Mouse (Mus musculus): Measurements from ENCODE around the gene Hgfac. TPM values are rescaled to one million over a fixed set of nuclear protein-coding genes. Genes with fewer than 3 reads are reported as not detected.

The Hgfac gene
- 104 and 155 TPM in 2 replicates for polyA plus RNA-seq (2012; rRNA removed)

DNA sequence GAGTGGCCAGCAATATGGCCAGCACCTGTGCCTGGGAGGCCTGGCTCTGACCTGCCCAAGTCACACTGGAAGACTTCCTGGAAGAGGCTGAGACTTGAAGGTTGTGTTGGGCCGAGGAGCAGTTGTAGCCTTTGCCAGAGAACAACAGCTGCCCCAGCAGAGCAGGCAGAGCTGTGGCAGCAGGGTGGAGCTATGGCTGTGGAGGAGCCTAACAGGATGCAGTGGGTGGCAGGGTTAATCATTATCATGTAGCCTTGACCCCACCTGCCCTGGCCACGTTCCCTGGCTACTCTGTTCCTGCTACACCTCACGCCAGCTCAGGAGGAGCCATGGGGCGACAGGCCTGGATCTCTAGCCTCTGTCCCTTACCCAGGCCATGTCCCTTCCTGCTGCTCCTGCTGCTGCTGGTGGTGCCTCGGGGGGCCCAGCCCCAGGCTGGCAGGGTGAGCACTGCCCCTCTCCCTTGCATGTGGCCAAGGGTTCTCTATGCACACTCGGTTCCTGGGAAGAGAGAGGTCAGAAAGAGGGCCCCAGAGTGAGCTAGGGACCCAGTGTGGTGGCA is at the start of gene Hgfac:
TSS of gene Hgfac (plus strand) at position 242 of the 562 bp plus-strand sequence.
- no peak for DNase-seq (ENCODE audit: low read depth)

DNA sequence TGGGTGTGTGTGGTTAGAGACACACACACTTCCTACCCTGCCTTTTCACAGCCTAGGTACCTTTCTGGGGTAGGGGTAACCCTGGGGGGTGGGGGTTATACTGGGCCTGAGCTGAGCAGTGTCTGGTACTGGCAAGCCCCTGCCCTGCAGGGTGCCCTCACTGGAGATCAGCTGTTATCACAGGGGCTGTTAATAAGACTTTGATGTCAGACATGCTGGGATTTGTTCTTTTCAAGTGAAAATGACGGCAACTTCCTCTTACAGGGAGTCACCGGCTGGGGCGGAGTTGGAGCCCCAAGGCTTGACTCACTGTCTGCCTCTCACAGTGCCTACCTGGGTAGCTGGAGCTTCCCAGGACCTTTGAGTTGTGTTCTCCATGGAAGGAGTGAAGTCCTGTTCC is 42.6 kb upstream of the Hgfac start:
- DNase-seq (ENCODE audit: low read depth), result no peak

DNA sequence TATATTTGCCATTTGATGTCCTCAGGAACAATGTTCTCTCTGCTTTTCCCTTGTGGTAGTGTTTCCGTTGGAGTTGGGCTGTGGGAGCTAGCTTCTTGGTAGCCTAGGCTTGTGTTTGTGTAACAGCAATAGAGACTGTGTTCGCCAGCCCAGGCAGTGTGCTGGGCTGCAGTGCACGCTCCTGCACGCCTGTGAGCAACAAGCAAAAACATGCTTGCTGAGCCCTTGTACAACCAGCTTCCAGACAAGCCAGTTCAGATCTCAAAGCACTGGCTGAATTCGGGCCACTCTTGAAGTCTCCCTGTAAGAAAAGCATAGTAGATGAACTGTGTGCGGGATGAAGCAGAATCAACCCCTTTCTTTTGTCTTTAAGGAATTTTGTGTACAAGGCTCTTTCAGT is 42.0 kb upstream of the Hgfac start:
- DNase-seq (ENCODE audit: low read depth), result no peak

DNA sequence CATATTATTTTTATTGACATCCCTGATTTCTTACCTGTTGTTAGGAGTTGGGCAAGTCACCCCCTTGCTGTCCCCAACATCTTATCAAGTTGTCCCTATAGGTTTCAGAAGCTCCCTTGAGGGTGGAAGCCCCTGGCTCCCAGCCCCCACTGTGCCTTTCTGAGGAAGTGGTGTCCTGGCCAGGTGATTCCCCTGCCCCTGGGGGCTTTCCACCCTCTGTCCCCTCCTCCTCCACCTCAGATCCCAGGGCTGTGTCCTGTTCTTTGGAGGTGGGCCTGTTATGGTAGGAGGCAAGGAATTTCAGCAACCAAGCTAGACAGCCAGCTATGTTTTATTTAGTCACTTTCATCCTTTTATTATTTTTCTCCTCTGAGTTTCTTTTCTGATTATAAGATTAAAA is 41.0 kb upstream of the Hgfac start:
- no peak for DNase-seq (ENCODE audit: low read depth)

DNA sequence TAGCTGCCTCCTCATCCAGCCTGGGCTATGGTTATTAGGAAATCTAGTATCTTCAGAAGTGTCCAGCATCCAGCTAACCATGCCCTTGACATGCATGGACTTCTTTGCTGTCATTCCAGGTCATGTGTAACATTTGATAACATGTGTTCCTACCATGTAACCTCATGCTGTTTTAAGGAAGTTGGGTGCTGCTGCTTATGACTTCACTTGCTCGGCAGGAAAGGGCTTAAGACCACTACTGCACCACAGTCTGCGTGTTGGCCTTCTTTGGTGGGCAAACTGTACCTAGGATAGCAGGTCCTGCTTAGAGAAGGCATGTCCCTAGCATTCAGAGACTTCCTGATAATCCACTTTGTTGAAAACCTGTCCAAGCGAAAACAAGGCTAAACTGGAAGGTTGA is 40.2 kb upstream of the Hgfac start:
- DNase-seq (ENCODE audit: low read depth), result no peak

- no peak for DNase-seq (ENCODE audit: low read depth)
These were observed 37.6 kb upstream of the Hgfac start for GRCm38 (mm10) chr5:35003611-35004162.

- peak; percentile 86 for DNase-seq (ENCODE audit: low read depth)
These were observed 36.5 kb upstream of the Hgfac start for GRCm38 (mm10) chr5:35004769-35005168.

DNA sequence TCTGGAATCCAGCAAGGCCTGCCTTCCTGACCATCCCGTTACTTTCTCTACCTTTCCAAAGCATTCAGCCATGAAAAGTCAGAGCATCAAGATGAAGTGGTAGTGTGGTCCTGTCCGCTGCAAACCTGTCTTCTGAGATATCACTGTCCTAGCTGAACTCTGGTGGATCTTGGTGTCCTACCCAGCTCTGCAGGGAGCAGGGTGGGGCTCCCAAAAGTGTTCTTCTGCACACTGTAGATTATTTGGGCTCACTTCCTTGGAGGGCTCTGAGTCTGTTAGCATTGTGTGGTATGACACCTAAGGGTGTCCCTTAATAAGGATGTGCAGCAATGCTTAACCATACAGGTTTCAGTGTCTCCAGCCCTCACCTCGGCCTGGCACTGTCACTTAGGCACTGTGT is 35.6 kb upstream of the Hgfac start:
- DNase-seq (ENCODE audit: low read depth), result no peak

GRCm38 (mm10) chr5:35006599-35006998 is 34.7 kb upstream of the Hgfac start:
- DNase-seq (ENCODE audit: low read depth), result no peak

DNA sequence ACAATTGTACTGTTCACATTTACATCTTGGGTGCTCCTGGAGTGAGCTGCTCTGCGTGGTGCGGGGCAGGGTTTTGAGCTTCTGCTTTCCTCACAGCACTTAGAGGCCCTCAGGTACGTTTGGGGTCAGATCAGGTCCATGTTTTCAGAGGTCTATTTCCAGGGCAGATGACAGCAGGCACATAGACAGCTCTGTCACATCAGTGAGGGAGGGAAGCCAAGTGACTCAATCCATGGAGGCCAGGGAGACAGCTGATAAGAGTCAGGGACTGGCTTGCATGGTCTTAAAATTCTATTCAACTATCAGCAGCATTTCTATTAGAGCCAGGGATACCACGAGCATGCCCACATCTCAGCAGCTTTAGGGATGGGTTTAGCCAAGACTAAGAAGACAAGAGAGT is 32.1 kb upstream of the Hgfac start:
- DNase-seq (ENCODE audit: low read depth), result no peak

GRCm38 (mm10) chr5:35010656-35011055 is 30.7 kb upstream of the Hgfac start:
- no peak for DNase-seq (ENCODE audit: low read depth)

DNA sequence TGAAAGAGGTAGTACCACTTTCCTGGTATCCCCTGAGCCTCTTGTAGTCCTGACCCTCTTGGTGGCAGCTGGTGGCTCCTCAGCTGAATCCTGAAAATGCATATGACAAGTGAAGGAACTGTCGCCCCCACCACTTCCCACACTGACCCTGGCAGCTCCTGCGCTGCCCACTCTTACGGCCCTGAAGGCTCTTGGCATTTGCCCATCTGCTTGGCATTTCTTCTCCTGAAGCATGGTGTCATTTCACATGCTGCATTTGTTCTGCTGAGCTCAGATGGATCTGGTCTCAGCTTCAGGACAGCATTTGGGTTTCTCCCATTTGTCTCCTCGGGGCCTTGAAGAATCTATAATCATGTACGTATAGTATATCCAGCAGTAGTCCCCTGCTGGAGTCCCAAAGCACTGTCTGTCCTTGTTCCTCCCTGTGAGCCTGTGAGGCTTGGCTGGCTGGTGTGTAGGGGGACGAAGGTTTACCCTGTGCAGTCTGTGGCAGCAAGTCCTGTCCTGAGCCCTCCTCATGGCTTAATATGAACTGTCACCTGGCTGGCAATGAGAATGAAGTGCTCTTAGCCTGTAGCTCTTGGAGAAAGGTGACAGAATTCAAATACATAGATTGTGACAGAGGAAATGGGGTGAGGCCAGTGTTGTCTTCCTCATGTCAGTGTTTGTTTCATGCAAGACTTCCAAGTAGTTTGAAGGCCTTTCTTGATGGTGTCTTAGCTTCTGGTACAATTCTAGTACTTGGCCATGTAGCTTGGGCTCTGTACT is 30.0 kb upstream of the Hgfac start:
- DNase-seq (ENCODE audit: low read depth), result peak; percentile 92

- no peak for DNase-seq (ENCODE audit: low read depth)
These were observed 27.3 kb upstream of the Hgfac start for GRCm38 (mm10) chr5:35014036-35014435.

- DNase-seq (ENCODE audit: low read depth), result no peak
These were observed 21.5 kb upstream of the Hgfac start for GRCm38 (mm10) chr5:35019673-35020300.

DNA sequence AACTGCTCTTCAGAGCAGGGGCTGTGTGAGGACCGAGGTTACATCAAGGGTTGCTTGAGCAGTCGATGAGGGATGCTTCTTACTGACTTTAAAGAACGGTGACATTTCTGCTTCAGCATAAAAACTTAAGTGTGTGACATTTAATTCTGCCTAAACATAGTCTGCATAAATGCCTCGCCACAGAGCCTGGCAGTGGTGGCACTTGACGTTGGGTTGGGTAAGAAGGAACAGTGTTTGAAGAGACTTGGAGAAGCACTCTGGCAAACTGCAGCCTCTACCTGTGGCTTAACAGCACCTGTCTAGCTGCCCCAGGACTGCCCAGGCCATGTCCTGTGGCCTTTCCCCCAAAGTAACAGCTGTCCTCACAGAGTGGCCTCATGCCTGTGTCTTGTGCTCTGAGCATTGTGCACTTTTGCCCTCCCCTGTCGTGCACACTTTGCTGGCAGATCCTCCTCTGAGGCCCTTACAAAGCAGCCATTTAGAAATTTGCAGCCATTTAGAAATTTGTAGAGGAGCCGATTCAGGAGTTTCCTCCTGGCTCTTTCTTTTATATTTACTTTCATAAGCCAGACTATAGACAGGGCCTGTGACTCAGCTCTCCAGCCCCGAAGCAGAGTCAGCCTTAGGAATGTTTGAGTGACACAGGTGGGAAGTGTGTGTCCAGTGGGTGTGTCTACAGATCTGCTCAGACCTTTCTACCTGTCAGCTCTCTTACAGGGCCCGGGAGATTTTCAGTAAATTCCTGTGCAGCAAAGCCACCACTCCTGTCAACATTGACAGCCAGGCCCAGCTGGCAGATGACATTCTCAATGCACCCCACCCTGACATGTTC is 20.7 kb upstream of the Hgfac start:
- DNase-seq (ENCODE audit: low read depth), result no peak

GRCm38 (mm10) chr5:35024975-35025374 is 16.3 kb upstream of the Hgfac start:
- DNase-seq (ENCODE audit: low read depth), result no peak

DNA sequence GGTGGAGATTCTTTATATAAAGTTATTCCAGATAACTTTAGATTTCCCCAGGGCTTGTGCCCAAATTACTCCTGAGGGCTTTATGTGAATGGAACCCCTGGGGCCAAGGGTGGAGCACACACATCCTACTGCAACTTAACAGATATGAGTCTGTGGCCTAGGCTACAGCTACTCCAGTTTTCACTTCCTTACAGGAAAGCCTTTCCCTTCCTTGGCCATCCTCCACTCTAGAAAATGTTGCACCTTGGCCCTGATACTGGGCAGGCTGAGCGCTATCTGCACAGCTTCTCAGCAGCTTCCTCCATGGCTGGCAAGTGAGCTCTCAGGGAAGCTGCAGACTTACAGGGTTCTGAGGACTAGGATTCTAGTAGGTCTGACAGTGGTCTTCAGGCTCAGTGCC is 12.0 kb upstream of the Hgfac start:
- no peak for DNase-seq (ENCODE audit: low read depth)

DNA sequence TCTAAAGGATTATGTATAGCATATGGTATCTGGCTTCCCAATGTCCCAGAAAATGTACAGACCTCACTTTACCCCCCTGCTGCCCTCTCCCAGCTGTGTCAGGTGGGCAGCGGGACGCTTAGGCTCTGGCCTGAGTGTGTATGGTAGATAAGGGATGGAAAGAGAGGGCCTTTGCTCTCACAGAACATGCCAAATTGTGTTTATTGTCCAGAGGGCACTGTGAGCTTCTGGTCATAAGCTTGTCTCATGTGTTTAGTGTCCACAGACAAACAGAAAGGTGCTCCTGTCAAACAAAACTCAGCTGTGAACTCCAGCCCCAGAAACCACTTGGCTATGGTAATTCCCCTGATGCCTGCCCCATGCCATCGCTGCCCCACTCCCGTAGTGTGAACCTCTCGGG is 11.6 kb upstream of the Hgfac start:
- no peak for DNase-seq (ENCODE audit: low read depth)

DNA sequence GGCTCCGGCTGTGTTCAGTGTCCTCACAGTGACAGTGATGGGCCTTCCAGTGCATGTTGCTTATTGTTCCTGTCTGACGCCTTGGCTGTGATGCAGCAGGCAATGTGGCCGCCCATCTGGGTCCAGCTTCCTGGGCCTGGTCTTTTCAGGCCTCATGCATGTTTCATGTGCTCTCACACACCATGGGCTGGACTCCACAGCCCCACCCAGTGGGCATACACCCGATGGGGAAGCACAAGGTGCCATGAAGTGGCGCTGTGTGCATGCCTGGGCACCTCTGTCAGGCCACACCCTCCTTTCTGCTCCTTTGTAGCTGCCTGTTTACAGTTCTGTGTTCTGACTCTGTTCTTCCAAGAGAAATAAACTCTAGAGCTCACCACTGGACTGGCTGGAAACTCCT is 8.2 kb upstream of the Hgfac start:
- no peak for DNase-seq (ENCODE audit: low read depth)

DNA sequence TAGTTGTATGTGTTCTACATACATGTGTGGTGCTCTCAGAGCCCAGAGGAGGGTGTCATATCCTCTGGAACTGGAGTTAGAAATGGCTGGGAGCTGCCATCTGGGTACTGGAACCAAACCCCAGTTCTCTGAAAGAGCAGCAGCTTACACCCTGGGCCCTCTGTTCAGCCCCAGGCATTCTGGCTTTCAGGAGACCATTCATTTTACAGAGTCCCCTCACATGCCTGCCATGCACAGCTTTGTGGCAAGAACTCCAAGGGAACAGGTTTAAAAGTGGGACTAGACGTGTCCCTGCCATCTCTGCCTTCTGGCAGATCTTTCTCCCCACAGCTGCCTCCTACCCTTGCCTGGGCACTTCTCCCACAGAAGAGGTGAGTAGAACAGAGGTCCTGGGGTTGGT is 7.7 kb upstream of the Hgfac start:
- DNase-seq (ENCODE audit: low read depth), result no peak

DNA sequence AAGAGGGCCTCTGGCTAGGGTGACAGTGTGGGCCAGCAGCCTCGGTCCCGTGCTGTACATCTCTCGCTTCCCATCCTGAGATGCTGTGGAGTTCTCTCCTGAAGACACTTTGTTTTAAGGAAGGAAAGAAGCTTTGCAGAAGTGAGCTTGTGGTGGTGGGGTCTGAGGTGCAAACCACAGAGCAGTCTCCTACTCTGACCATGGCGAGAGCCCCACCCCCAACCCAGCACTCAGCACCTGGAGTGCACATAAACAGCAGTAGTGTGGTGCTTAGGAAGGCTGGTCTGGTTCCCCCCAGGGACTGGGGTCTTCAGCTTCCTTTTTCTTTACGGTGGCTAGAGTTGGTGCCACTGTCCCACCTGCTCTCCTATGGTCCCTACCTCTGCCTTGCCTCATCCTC is 6.2 kb upstream of the Hgfac start:
- no peak for DNase-seq (ENCODE audit: low read depth)

DNA sequence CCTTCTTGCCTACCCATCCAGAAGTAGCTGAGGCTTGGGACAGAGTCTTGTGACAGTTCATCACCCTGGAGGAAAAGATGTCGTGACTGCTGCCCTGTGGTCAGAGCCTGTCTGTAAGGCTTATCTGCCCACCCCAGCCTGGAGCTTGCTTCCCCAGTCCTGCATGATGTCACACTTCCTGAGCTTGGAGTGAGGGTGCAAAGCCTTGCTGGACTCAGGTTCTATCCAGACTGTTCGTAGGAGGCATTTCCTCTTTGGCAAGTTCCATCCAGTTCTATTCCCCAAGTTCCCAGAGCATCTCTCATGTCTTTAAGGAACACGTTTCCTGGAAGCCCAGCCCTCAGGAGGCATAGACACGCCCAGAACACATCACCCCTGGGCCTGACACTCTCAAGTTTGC is 5.5 kb upstream of the Hgfac start:
- no peak for DNase-seq (ENCODE audit: low read depth)

All from gonadal fat pad, adult 2 months (tissue).